14 mouse cellular contexts compared by ENCODE assay signal in genomic region chr12:83572717-83573116, GRCm38 (mm10).
"Had no signal": no experiment of that assay in that cellular context is flagged by ENCODE, and none has a peak within 500 bp of the region (broad histone marks: within the 10 kb centered on the region; RNA-seq: fewer than 3 reads in every experiment).

No protein-coding gene starts in this region.

- H3K9ac ChIP-seq: lung, embryonic 15.5 days; midbrain, embryonic 13.5 days; midbrain, embryonic 15.5 days; neural tube, embryonic 12.5 days; stomach, embryonic 15.5 days had no signal

- H3K9me3 ChIP-seq: lung, embryonic 15.5 days; megakaryocyte, embryonic 14.5 days; midbrain, embryonic 13.5 days; midbrain, embryonic 15.5 days; neural tube, embryonic 12.5 days; stomach, embryonic 15.5 days had no signal

- H3K4me1 ChIP-seq: lung, embryonic 15.5 days; midbrain, embryonic 15.5 days; neural tube, embryonic 12.5 days; stomach, embryonic 15.5 days had no signal

- DNase-seq: lung, postnatal 14 days; lung, postnatal 36 days; right cerebral cortex, postnatal 14 days; thymus, adult 2 months; thymus, postnatal 25 days; thymus, postnatal 4 days had no signal

- H3K27ac ChIP-seq: lung, embryonic 15.5 days; macrophage; midbrain, embryonic 13.5 days; midbrain, embryonic 15.5 days; neural tube, embryonic 12.5 days; stomach, embryonic 15.5 days; stomach, postnatal 0 days had no signal

- H3K4me3 ChIP-seq: lung, embryonic 15.5 days; megakaryocyte, embryonic 14.5 days; midbrain, embryonic 13.5 days; midbrain, embryonic 15.5 days; neural tube, embryonic 12.5 days; stomach, embryonic 15.5 days had no signal

- H3K27me3 ChIP-seq: lung, embryonic 15.5 days; megakaryocyte, embryonic 14.5 days; midbrain, embryonic 13.5 days; midbrain, embryonic 15.5 days; neural tube, embryonic 12.5 days; stomach, embryonic 15.5 days had no signal
